Mouse (Mus musculus) adrenal gland, postnatal 10 days (tissue): ENCODE measurements around the gene Prss30. TPM values are rescaled to one million over a fixed set of nuclear protein-coding genes. Genes with fewer than 3 reads are reported as not detected.

Experiments used
- microRNA-seq: library from miRNA; unstranded; fragments of <30 nt; microRNA quantifications from one replicate; pipeline ENCODE4 v1.2.0, GENCODE M21; 2021
- total RNA-seq, 2 experiments: library from RNA; stranded (reverse); gene quantifications; 2 replicates each; pipeline ENCODE4 v1.2.3; 2021

Prss30 gene
- total RNA-seq, 2 experiments from 2014 or later = 0.24 TPM; not detected in 1

Small RNA genes within 50 kb of the gene (microRNA-seq; reads per million reads assigned to microRNA genes)
- not detected for gene Gm27700

Other genes with a start within 250 kb of the Prss30 start
- gene Paqr4, start 239.7 kb downstream of the Prss30 start, total RNA-seq = 10 to 100 TPM; 12.6 to 14.9 TPM
- gene Kremen2, start 234.7 kb downstream of the Prss30 start, total RNA-seq = not detected
- 10 to 100 TPM; 43.9 to 49.0 TPM for gene Flywch1, start 209.0 kb downstream of the Prss30 start, total RNA-seq
- gene Flywch2, start 194.5 kb downstream of the Prss30 start, total RNA-seq = 1 to 10 TPM; 8.0 to 9.5 TPM
- 100 to 1,000 TPM; 365 to 601 TPM for gene Srrm2, start 190.0 kb downstream of the Prss30 start, total RNA-seq
- 100 to 1,000 TPM; 333 to 378 TPM for gene Elob, start 151.4 kb downstream of the Prss30 start, total RNA-seq
- not detected for gene Prss33, start 144.5 kb downstream of the Prss30 start, total RNA-seq
- gene Prss32, start 136.7 kb downstream of the Prss30 start, total RNA-seq = not detected
- gene Prss41, start 136.4 kb downstream of the Prss30 start, total RNA-seq = under 1 TPM; 0.21 to 0.58 TPM
- gene Prss21, start 112.5 kb downstream of the Prss30 start, total RNA-seq = not detected
- not detected for gene Dcpp1, start 99.7 kb downstream of the Prss30 start, total RNA-seq
- not detected for gene Dcpp2, start 99.7 kb downstream of the Prss30 start, total RNA-seq
- not detected for gene Dcpp3, start 63.1 kb downstream of the Prss30 start, total RNA-seq
- gene Sbp, start 38.9 kb downstream of the Prss30 start, total RNA-seq = not detected
- not detected for gene Sbpl, start 25.3 kb downstream of the Prss30 start, total RNA-seq
- not detected for gene Prss22, start 17.5 kb upstream of the Prss30 start, total RNA-seq
- gene Prss27, start 57.6 kb upstream of the Prss30 start, total RNA-seq = under 1 TPM; 0.70 to 0.99 TPM
- 10 to 100 TPM; 19.1 to 23.0 TPM for gene Kctd5, start 92.9 kb upstream of the Prss30 start, total RNA-seq
- 10 to 100 TPM; 46.8 to 53.3 TPM for gene Pdpk1, start 170.4 kb upstream of the Prss30 start, total RNA-seq
- 10 to 100 TPM; 36.6 to 44.2 TPM for gene Amdhd2, start 183.2 kb upstream of the Prss30 start, total RNA-seq
- gene Atp6v0c, start 189.1 kb upstream of the Prss30 start, total RNA-seq = 100 to 1,000 TPM; 286 to 329 TPM
- gene Tbc1d24, start 225.0 kb upstream of the Prss30 start, total RNA-seq = 10 to 100 TPM; 12.0 to 16.4 TPM
- gene Ntn3, start 229.0 kb upstream of the Prss30 start, total RNA-seq = 1 to 10 TPM; 3.1 to 4.2 TPM
- gene Tedc2, start 240.3 kb upstream of the Prss30 start, total RNA-seq = 1 to 10 TPM; 7.2 to 9.8 TPM